Mouse (Mus musculus): Measurements from ENCODE around the gene Sgk1. TPM values are rescaled to one million over a fixed set of nuclear protein-coding genes. Genes with fewer than 3 reads are reported as not detected.

Sgk1 gene
- 100 to 1,000 TPM; 120 to 147 TPM for total RNA-seq (2021)

- DNase-seq, result peak; percentile 62 to 63
Measured at GRCm38 (mm10) chr10:21882184-21883081, at the start of gene Sgk1. Gene Sgk1, plus strand, starts transcription at chr10:21882184.

- peak in 1 of 2 experiments; percentile 12 for DNase-seq
Measured at GRCm38 (mm10) chr10:21832282-21832681, 49.7 kb upstream of the Sgk1 start.

GRCm38 (mm10) chr10:21833757-21834156 lies 48.2 kb upstream of the Sgk1 start:
- DNase-seq, result no peak

GRCm38 (mm10) chr10:21835077-21835476 lies 46.9 kb upstream of the Sgk1 start:
- no peak for DNase-seq

DNA sequence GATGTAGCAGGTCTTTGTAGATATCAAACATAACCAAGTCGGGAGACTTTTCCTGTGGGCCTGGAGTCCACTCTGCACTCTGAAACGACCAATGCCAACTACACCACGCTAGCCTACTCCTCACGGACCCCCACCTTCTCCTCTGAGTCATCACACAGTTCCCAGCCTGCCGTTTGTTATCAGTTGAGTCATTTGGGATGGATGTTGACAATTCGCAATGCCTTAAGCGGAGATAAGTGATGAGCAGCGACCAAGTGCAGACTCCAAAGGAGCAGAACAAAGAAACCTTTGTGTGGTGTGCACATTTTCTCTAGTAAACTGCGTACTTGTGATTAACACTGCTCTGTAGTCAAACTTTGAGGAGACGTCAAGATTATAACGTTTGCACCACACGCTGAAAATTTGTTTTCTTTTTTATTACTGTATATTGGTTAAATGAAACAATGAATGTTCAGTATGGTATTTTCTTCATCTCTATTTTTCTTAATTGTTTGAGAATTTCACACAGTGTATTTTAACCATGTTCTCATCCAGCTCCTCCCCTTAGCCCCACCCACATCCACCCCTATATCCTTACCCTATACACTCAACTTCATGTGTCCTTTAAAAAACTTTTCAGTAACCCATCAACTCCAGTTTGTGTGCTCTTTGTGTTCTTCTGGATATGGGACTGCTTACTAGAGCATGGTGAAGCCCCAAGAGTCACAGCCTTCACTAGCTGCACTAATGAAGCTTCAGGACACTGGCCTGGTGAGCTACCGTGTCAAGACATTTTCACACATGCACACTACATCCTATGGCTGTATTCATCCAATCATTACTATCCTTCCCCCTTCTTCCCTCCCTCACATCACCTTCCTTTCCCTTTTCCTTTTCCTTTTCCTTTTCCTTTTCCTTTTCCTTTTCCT lies 42.5 kb upstream of the Sgk1 start:
- DNase-seq, result no peak

GRCm38 (mm10) chr10:21843326-21843725 lies 38.7 kb upstream of the Sgk1 start:
- DNase-seq, result no peak

- no peak for DNase-seq
Measured at GRCm38 (mm10) chr10:21843861-21844260, 38.1 kb upstream of the Sgk1 start.

- no peak for DNase-seq
Measured at GRCm38 (mm10) chr10:21844391-21844790, 37.6 kb upstream of the Sgk1 start.

DNA sequence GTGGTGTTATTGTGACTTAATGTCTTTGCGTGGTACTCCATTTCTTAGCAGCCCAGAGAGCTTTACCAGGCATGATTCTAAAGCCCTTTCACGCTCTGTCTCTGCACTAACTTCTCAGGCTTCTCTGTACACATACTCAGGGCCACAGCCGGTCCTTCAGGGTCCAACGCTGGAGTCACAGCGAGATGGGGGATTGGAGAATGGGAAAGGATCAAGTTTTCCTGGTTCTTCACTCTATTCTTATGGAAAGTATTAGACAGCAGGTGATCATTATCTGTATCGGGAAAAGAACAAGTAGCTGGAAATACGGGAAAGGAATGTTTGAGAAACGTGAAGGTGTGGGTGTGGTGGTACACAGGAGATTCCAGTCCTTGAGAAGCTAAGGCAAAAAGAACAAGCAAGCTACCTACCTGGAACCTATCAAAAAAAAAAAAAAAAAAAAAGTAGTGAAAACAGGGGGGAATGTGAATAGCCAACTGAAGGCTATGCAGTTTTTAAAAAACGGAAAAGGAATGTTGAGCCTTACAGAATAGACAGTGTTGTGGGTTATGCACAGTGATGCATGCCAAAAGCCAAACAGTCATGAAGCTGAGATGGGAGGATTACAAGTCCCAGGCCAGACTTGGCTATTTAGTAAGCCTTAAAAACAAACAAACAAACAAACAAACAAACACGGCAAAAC lies 36.2 kb upstream of the Sgk1 start:
- no peak for DNase-seq

- no peak for DNase-seq
Measured at GRCm38 (mm10) chr10:21846366-21846765, 35.6 kb upstream of the Sgk1 start.

GRCm38 (mm10) chr10:21847026-21847820 lies 34.8 kb upstream of the Sgk1 start:
- DNase-seq, result no peak

DNA sequence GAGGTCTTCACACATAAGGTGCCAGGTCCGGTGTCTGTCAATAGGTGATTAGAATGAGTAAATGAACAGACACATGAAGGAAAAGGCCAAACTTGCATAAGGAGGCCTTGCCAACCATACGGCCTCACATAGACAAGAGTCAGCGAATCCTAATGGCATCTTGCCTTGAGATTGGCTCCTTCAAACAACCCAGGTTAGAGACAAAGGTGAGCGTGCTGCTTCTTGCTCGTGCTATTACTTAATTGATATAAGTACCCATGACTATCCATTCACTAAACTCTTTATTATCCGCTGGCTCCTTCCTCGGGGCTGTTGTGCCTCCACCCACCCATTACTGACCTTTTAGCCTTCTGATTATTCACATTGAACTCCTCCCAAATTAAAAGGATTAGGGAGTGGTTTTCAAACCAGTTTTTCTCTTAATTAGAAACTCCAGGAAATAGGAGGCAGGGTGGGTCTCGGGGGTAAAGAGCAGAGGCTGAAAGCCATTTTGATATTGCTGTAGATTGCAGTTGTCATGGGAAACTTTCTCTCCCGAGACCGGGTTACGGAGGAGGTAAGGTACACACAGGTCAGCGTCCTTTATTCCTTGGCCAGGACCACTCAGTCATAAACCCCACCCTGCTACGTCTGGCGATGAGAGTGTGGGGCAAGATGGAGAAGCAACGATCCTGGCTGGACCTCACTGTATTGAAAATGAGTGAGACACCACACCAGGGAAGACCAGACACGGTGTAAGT lies 33.9 kb upstream of the Sgk1 start:
- DNase-seq, result no peak

DNA sequence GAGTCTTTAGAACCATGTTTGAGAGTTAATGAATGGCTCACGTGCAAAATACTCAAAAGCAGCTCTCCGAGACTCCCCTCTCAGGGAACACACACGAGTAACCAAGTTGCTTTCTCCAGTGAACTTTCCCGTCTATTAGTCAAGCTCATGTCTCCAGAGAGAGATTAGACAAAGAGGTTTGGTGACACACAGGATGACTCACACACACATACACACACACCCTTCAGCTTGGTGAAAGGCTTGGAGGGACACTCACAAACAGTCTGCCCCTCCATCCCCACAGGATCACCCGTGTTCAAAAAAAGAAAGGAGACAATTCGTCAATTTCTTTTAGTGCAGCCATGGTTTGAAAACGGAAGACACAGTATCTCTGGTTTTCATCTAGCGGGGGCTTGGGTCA lies 32.7 kb upstream of the Sgk1 start:
- no peak for DNase-seq

DNA sequence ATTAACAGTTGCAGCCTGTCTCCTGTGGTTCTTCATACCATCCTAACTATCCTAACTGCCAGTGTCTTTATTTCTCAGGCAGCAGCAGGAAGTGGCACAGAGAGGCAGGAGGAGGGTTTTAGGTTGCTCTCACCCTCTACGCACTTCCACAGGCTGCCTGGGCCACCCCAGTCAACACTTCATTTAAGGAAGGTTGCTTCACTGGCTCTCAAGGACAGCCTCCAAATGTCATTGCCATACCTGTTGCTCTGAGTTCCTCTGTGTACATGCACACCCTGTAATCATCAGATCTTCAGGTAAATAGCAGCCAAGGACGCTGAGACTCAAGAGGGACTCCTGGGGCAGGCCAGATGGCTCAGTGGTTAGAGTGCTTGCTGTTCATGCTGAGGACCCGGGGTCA lies 31.7 kb upstream of the Sgk1 start:
- no peak for DNase-seq

DNA sequence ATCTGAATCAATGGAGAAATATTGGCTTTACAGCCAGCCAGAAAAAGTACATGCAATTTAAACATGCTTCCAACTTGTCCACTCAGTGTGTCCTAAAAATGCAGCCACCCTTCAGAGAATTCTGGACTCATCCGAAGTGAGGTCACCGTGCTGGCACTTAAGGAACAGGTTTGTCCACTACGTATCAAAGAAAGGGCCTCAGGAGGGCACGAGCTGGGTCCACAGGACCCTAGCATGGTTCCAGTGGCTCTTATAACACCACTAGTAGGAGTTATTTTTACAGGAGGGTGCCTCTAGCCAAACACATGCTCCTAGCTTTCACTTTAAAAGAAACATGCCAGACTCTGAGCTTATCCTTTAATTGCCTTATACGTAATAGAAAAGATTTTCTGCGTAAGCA lies 28.9 kb upstream of the Sgk1 start:
- no peak for DNase-seq

- no peak for DNase-seq
Measured at GRCm38 (mm10) chr10:21853566-21854328, 28.2 kb upstream of the Sgk1 start.

GRCm38 (mm10) chr10:21855338-21855737 lies 26.6 kb upstream of the Sgk1 start:
- DNase-seq, result no peak

DNA sequence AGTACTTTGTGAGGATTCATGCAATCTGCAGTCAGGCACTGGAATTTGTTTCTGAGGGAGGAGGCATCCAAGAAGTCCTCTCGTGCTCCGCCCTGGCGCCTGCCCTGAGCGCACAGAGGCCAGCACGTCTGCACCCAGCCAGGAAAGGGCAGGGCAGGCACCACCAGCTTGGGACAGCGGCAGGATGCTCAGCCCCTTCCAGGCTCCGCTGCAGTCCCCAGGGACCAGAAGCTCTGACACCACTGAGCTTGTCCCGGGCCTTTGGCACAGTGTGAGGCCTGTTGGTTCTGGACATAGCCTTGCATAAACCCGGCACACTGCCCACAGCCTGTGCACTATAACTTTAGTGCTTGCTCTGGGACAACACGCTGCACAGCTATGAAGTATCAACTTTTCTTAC lies 24.3 kb upstream of the Sgk1 start:
- no peak for DNase-seq

DNA sequence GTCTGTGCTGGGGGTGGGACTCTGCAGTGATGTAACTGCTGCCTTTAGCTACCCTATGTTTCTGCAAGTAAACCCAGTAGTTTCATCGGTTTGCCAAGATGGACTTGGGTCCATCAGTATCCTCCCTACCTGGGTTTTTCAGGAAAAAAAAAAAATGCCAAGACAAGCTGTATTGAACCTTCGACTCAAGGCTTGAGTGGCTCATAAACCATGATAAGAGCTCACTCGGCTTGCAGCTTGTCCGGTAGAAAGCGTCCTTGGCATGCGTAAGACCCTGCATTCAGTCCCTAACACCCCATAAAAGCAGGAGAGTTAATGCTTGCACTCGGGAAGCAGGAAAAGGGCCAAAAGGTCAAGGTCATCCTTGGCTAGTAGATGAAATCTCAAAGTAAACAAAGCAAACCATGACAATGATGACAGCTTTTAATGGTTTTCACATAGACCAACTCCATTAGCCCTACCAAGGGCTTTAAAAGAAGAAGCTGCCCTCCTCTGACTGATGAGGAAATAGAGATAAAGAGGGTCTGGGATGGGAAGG lies 23.5 kb upstream of the Sgk1 start:
- no peak for DNase-seq

GRCm38 (mm10) chr10:21866504-21866903 lies 15.5 kb upstream of the Sgk1 start:
- DNase-seq, result no peak

All from layer of hippocampus, postnatal 36 days (tissue).